23 mouse cellular contexts compared by ENCODE assay signal in genomic region chr17:44693552-44693951, GRCm38 (mm10).
"Had no signal": no experiment of that assay in that cellular context is flagged by ENCODE, and none has a peak within 500 bp of the region (broad histone marks: within the 10 kb centered on the region; RNA-seq: fewer than 3 reads in every experiment).

No protein-coding gene starts in this region.

- ATAC-seq: liver, postnatal 0 days; lung, postnatal 0 days; midbrain, embryonic 13.5 days; midbrain, embryonic 15.5 days had no signal

- H3K36me3 ChIP-seq: liver, embryonic 15.5 days; lung, embryonic 15.5 days; midbrain, embryonic 13.5 days; midbrain, embryonic 15.5 days; neural tube, embryonic 13.5 days; neural tube, embryonic 15.5 days had no signal

- H3K27me3 ChIP-seq: liver, embryonic 15.5 days; lung, embryonic 15.5 days; midbrain, embryonic 13.5 days; midbrain, embryonic 15.5 days; neural tube, embryonic 13.5 days; neural tube, embryonic 15.5 days had no signal

- H3K27ac ChIP-seq: liver, embryonic 15.5 days; lung, embryonic 15.5 days; macrophage; midbrain, embryonic 13.5 days; midbrain, embryonic 15.5 days; neural tube, embryonic 13.5 days; neural tube, embryonic 15.5 days had no signal

- H3K4me2 ChIP-seq: liver, embryonic 15.5 days; lung, embryonic 15.5 days; midbrain, embryonic 11.5 days; midbrain, embryonic 13.5 days; midbrain, embryonic 15.5 days; neural tube, embryonic 13.5 days; neural tube, embryonic 15.5 days had no signal

- H3K4me1 ChIP-seq: midbrain, embryonic 13.5 days; midbrain, embryonic 15.5 days; neural tube, embryonic 13.5 days; neural tube, embryonic 15.5 days had no signal

- H3K9ac ChIP-seq: liver, embryonic 15.5 days; liver, postnatal 0 days; lung, embryonic 15.5 days; midbrain, embryonic 13.5 days; midbrain, embryonic 15.5 days; neural tube, embryonic 13.5 days; neural tube, embryonic 15.5 days had no signal

- H3K9me3 ChIP-seq: liver, embryonic 15.5 days; lung, embryonic 15.5 days; megakaryocyte, embryonic 14.5 days; midbrain, embryonic 13.5 days; midbrain, embryonic 15.5 days; neural tube, embryonic 13.5 days; neural tube, embryonic 15.5 days had no signal

- DNase-seq: liver, postnatal 0 days; lung, adult 2 months; lung, postnatal 14 days; lung, postnatal 36 days; retina, postnatal 1 day; right cerebral cortex, adult 18-20 months; right cerebral cortex, postnatal 25 days; right cerebral cortex, postnatal 4 days; spleen, adult 18-20 months; thymus, adult 2 months; thymus, postnatal 25 days; thymus, postnatal 4 days had no signal

- H3K4me3 ChIP-seq: liver, embryonic 15.5 days; lung, embryonic 15.5 days; megakaryocyte, embryonic 14.5 days; midbrain, embryonic 13.5 days; midbrain, embryonic 15.5 days; myocyte; neural tube, embryonic 13.5 days; neural tube, embryonic 15.5 days had no signal
